Mouse (Mus musculus): ENCODE data around the gene Gm5155. TPM values are rescaled to one million over a fixed set of nuclear protein-coding genes. Genes with fewer than 3 reads are reported as not detected.

The Gm5155 gene
- polyA plus RNA-seq (2012) = not detected in 2 replicates

DNA sequence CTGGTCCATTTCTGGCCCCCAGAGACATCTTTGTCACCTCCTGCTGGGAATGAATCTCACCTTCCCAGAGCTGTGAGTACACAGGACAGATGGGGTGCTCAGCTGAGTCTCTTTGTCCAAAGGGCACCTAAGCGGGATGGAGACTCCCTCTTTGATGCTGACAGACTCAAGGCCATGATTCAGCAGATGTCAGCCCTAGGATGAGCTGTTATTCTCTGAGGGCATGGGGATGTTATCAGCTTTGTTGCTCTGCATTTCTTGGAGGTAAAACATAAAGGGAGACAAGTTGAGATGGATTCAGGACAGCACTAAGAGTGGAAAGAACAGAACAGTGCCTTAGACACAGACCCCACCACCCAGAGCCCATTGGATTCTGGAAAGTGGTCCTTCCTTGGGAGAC, at the start of gene Gm5155:
Gene Gm5155 (plus strand): TSS at position 301 of the 400 bp plus-strand sequence.
- TF ChIP-seq GATA1 (IDR thresholded peaks at IDR 0.05; ENCODE audit: low read length) = no peak

DNA sequence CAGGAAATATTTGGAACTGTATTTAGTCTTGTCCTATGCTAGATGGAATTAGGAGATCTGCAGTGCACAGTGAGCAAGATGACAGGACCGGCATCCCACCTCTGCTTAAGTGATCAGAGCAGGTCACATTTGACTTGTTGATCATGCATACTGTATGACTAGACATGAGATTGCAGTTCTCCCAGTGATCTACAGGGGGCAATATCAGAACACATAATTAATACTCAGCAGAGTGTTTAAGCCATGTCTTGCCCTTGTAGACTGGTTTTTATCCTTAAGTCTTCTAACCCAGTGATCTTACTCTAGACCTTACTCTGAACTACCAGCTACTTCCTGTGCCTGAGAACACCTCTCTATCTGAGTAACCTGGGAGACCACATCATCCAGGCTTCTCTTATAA, 791 bp upstream of the Gm5155 start:
- no peak for TF ChIP-seq GATA1 (IDR thresholded peaks at IDR 0.05; ENCODE audit: low read length)

DNA sequence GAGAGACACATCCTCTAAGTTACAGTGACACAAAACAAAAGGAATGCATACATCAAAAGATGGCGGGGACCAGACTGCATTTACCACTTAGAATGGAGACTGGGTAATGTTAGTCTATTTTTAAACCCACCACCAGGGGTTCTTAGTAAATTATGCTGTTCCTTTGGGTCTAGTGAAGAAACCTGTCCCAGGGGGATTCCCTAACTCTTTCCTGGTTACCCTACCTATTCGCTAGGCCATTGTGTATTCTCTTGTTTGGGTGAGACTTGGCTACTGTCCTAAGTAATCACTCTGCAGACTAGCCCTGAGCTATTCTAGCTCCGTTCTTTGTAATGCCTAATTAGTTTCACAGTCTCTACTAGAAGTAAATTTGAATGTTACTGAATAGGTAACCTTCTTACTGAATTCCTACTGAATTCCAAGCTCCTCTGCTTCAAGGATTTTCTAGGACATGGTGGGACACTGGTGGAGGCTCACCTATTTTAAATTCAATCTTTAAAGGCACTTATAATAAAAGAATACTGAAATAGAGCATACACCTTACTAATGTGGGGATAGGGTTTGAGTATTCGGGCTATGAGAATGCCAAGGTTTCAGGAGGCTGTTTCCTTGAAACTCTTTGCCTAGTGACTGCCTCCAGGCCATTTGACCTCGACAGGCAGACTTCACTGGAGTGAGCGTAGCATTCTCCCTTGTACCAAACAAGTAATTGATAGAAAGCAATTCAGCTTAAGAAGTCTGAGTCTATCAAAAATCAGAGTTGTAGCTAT, 31.8 kb downstream of the Gm5155 start:
- no peak for TF ChIP-seq GATA1 (IDR thresholded peaks at IDR 0.05; ENCODE audit: low read length)

Other genes starting within 250 kb of the Gm5155 start
- not detected in 2 replicates for gene Ceacam5, start 158.5 kb upstream of the Gm5155 start, polyA plus RNA-seq (2012)
- not detected in 2 replicates for gene Ceacam14, start 59.1 kb upstream of the Gm5155 start, polyA plus RNA-seq (2012)
- not detected in 2 replicates for gene Ceacam11, start 100.4 kb downstream of the Gm5155 start, polyA plus RNA-seq (2012)
- gene Ceacam13, start 138.1 kb downstream of the Gm5155 start, polyA plus RNA-seq (2012) = not detected in 2 replicates
- gene Ceacam12, start 194.2 kb downstream of the Gm5155 start, polyA plus RNA-seq (2012) = not detected in 2 replicates

All from G1E-ER4 (cell line).